Mouse (Mus musculus): Measurements from ENCODE around the gene Rtn2. TPM values are rescaled to one million over a fixed set of nuclear protein-coding genes. Genes with fewer than 3 reads are reported as not detected.

Rtn2 gene
- total RNA-seq, 2 experiments from 2014 or later = 98.6 to 121 TPM

- intact Hi-C loops (cut with DNase I) = no loop called here
- no peak for DNase-seq (ENCODE audit: low spot score in 2 of 2)
Observed at GRCm38 (mm10) chr7:19297034-19297433, 14.6 kb downstream of the Rtn2 start.

- DNase-seq (ENCODE audit: low spot score in 2 of 2) = no peak
- intact Hi-C loops (cut with DNase I) = no loop called here
Observed at GRCm38 (mm10) chr7:19297794-19298193, 15.4 kb downstream of the Rtn2 start.

DNA sequence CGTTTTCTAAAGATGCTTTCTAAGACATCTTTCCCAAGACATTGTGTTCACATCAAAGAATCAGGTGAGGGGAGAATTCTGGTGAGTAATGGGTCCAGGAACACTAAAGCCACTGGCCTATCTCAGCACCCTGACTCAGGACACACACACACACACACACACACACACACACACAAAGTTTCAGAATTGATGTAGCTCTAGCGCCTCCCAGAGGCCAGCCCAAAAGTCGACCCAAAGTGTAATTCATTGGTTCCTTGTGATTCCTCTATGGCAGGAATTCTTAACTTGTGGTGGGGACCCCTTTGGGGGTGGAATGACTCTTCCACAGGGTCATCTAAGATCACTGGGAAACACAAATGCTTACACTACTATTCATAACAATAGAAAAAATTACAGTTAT is 16.8 kb downstream of the Rtn2 start:
- DNase-seq (ENCODE audit: low spot score in 2 of 2) = no peak
- intact Hi-C loops (cut with DNase I) = no loop called here

- intact Hi-C loops (cut with DNase I) = loop anchor here (1.0 kb wide), 1 partner anchor 42 kb away; no protein-coding TSS in a partner anchor
- DNase-seq (ENCODE audit: low spot score in 2 of 2) = peak; percentile 64 to 77
Observed at GRCm38 (mm10) chr7:19300501-19301421, 18.3 kb downstream of the Rtn2 start.

DNA sequence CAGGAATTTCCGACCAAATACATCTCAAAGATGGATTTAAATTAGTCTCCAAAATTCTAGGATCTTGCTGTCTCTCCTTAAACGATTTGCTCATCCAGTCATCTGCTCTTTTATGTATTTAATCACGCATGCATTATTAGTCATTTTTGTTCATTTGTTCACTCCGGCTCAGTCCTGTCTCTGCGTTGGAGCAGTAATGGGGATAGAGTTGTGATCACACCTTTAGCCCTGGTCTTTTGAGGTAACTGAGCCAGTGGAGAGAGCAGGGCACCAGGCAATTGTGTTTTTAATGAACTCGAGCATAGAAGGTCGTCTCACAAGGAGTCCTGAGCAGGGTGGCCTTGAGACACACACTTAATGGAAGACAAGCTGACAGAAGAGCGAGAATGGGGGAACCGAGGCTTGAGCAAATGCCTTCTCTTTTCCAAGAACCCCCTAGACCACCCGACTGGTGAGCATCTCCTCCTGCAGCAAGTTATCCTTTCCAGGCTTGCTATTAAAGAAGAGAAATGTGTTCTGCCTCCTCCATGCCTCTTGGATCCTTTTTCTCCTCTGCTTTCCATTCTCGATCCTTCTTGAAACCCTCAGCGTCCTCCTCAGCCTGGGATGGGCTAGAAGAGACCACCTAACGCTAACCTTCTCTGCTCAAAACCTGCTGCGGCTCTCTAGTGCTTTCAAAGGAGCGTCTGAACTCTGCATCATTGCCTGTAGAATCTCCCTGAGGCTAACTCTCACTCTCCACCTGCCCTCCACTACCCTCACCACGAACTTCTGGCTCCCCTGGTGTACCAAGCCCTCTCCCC is 19.2 kb downstream of the Rtn2 start:
- intact Hi-C loops (cut with DNase I) = loop anchor here (1.0 kb wide), 1 partner anchor 41 kb away; no protein-coding TSS in a partner anchor
- no peak for DNase-seq (ENCODE audit: low spot score in 2 of 2)

- intact Hi-C loops (cut with DNase I) = no loop called here
- no peak for DNase-seq (ENCODE audit: low spot score in 2 of 2)
Observed at GRCm38 (mm10) chr7:19302264-19303045, 20.0 kb downstream of the Rtn2 start.

GRCm38 (mm10) chr7:19303046-19303305 is 20.6 kb downstream of the Rtn2 start:
- DNase-seq (ENCODE audit: low spot score in 2 of 2) = no peak
- intact Hi-C loops (cut with DNase I) = no loop called here

DNA sequence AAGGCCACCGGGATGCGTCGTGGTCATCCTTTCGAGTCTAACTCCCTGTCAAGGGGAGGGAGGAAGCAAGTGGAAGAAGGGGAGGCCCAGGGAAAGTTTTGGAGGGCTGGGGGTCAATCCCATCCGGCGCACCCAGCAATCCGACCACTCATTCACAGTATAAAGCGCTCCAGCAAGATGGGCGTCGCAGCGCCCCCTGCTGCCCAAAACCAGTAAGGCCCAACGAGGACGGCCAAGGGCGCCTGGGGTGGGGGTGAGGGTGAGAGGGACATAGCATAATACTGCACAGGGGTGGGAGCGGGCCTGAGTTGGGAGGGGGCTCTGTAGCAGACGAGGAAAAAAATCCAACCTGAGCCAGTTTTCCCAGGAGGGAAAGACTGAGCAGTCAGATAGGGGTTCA is 21.3 kb downstream of the Rtn2 start:
- DNase-seq (ENCODE audit: low spot score in 2 of 2) = peak; percentile 59
- intact Hi-C loops (cut with DNase I) = no loop called here

- intact Hi-C loops (cut with DNase I) = no loop called here
- no peak for DNase-seq (ENCODE audit: low spot score in 2 of 2)
Observed at GRCm38 (mm10) chr7:19304501-19305412, 22.3 kb downstream of the Rtn2 start.

GRCm38 (mm10) chr7:19305413-19305735 is 22.9 kb downstream of the Rtn2 start:
- intact Hi-C loops (cut with DNase I) = no loop called here

DNA sequence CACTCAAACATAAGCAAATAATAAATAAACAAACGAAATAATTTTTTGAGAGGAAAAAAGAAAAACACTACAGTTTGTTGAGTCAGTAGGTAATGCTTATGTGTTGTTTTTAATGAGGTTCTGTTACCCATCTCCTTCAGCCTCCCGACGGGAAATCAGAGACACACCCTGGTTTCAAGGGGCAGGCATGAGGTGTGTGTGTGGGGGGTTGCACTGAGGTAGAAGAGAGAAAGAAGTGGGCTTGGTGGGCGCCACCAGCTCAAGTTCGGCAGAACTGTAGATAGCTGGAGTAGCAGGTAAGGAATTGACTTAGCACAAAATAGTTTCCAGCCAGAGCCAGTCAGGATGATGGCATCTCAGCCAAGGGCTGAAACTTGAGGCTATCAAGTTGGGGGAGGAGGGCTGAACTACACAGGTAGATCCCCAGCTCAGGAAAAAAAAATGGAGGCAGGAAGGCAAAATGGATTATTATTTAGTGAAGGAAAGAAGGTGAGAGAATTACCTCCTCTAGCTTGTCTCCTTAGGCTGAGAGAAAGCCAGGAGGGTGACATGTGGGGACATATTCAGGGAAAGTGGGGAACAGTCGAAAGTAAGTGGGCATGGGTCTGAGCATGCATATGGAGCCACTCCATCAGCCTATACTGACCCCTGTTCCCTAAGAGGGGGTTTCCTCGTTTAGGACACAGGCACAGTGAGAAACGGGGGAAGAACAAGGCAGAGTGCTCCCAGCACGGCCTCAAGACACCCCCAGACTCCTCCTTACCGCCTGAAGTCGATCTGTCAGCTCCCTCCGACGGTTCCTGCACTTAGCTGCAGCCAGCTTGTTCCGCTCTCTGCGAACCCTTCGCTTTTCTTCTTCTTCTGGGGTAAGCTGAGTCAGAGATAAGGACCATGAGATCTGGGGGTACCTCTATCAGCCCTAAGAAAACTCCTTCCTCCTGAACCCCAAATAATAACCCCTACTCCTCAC is 23.7 kb downstream of the Rtn2 start:
- intact Hi-C loops (cut with DNase I) = no loop called here
- DNase-seq (ENCODE audit: low spot score in 2 of 2) = no peak

More at GRCm38 (mm10) chr7:19305413-19305735, 22.9 kb downstream of the Rtn2 start:
- DNase-seq (ENCODE audit: low spot score in 2 of 2) = no peak

DNA sequence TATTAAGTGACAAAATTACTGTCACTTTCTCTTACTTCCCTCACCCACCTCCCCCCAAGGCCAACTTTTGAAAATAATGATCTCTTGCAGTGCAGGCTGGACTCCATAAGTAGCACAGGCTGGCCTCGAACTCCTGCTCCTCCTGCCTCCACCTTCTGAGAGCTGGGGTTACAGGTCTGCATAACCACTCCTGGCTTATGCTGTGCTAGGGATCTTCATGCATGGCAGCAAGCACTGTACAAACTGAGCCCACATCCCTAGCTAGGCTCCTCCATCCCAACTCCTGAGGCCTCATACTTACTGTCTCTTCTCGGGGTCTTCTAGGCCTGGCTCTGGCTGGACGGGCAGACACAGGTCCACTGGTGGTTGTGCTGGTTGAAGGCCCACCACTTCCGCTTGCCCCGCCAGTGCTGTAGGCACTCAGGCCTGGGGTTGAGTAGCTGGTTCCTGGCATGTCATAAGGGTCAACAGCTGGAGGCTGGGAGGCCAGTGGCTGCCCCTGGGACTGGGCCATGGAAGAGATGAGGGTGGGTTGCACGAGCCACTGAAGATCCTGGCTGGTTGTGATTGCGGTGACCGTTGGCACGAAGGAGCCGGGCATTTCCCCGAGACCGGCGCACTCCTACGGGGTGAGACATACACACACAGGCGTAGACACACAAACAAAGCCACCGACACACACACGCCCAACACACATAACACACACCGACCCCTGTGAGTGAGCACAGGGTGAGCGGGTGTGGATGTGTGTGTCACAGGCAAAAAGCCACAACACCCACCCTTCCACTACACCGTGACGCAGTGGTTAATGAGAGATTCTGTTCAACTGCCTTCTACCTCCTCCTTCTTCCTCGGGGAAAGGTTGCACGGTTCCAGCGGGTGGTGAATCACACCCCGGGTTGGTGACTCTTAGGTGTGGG is 24.7 kb downstream of the Rtn2 start:
- DNase-seq (ENCODE audit: low spot score in 2 of 2) = no peak

GRCm38 (mm10) chr7:19307739-19308453 is 25.5 kb downstream of the Rtn2 start:
- intact Hi-C loops (cut with DNase I) = no loop called here
- peak; percentile 67 to 71 for DNase-seq (ENCODE audit: low spot score in 2 of 2)

More for the DNA sequence above, 24.7 kb downstream of the Rtn2 start:
- intact Hi-C loops (cut with DNase I) = no loop called here

DNA sequence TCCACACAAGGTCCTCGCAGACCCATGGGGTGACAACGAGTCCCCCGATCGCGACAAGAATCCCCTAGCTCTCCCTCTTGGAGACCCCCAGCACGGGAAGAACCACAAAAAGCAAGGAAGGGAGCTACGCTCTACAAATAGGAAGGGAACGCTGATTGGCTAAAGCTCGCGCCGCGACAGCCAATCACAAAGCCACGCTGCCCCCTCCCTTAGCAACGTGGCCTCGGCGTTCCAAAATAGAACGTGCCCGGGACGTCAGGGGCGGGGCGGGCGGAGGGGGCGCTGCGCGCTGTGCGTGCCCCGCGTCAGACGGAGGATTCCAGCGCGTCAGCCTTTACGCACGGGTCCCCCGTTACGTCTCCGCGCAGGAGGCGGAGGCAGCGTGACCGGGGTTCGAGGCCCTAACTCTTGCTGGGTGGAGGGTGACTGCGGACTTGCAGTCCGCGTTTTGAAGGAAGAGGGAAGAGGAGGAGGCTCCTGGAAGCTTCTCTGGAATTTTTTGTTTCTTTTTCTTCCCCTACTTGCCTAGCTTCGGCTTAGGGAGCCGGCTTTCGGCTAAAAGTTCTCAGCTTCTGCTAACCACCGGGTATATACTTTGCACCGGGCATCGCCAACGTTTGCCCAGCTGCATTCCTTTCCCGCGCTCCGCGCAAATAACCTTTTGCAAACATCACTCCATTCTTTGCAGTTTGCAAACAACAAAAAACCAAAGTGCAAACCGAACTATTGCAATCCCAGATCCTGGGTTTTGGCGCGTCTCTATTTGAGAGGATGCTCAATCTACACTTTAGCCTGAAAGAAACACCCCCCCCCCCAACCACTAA is 26.2 kb downstream of the Rtn2 start:
- intact Hi-C loops (cut with DNase I) = no loop called here

GRCm38 (mm10) chr7:19309278-19309883 is 27.0 kb downstream of the Rtn2 start:
- DNase-seq (ENCODE audit: low spot score in 2 of 2) = no peak
- intact Hi-C loops (cut with DNase I) = no loop called here

More for the DNA sequence above, 26.2 kb downstream of the Rtn2 start:
- peak; percentile 96 to 97 for DNase-seq (ENCODE audit: low spot score in 2 of 2)
